Mouse (Mus musculus): ENCODE data around the gene Rims3.

DNA sequence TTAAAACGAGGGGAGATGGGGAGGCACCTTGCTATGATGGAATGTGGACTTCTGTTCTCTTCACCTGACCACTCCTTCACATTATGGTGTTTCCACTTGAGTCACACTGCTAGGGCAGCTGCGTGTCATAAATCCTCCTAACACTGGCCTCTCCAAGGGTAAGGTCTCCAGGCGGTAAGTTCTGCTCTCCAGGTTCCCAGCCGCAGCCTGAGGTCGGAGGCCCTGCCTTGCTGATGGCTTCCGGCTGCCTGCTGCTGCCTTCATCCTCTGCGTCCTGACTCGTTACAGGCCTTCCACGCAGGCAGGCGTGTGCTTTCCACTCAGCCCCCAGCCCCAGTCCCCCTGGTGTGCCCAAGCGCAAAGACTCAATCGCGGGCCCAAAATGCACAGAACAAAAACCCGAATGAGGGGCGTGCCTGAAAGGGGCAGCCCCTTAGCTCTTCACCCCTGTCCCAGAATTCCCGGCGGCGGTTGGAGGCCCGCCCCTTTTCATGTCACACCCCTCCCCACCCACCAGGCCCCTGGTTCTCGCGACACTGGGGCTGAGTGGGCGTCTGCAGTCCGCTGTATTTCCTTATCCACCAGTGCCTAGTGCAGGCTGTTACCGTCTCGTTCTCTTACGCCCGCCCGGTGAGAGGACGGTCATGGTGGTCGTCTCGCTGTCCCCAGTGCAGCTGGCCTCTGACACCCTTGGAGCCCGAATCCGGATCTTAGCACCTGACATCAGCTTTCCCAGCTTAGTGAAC lies 70.1 kb downstream of the Rims3 start, which contains the start of gene Exo5:
- TF ChIP-seq CTCF (conservative IDR thresholded peaks at IDR 0.05; ENCODE audit: insufficient read depth, insufficient read length, low read depth, low read length) (no peak), POLR2A (IDR thresholded peaks at IDR 0.05; ENCODE audit: low read depth, low read length) (peak; percentile 88)

All from kidney, adult 2 months (tissue).